Mouse (Mus musculus) neural tube, embryonic 15.5 days (tissue): ENCODE measurements at regions not wholly inside any gene's neighbourhood (a gene's known extent, or its start where the extent isn't known, plus 50 kb on each side); places are given as distances from the start of the nearest gene placed in this dataset.

ENCODE experiments used
- ATAC-seq: fragments of 200-750 bp; cut with Nextera tagmentation; 2 replicates; pipeline ENCODE4 v1.8.0; 2017; ENCODE audit warnings: mild to moderate bottlenecking, moderate TSS enrichment, moderate library complexity; ENCODE audit not compliant: low FRiP score
- H3K27ac ChIP-seq: fragments of 300-500 bp; sonication (generic); replicated peaks from 2 replicates; pipeline ENCODE4 v1.5.1; 2015; ENCODE audit warnings: mild to moderate bottlenecking, inconsistent platforms
- H3K27me3 ChIP-seq: fragments of 300-500 bp; sonication (generic); replicated peaks from 2 replicates; pipeline ENCODE4 v1.6.1; 2015; ENCODE audit warnings: inconsistent platforms
- H3K36me3 ChIP-seq: fragments of 300-500 bp; sonication (generic); 2 replicates; pipeline ENCODE4 v1.6.1; 2015; ENCODE audit warnings: inconsistent platforms
- H3K4me1 ChIP-seq: fragments of 300-500 bp; sonication (generic); 2 replicates; pipeline ENCODE4 v1.6.1; 2015; ENCODE audit warnings: inconsistent platforms
- H3K4me2 ChIP-seq: fragments of 300-500 bp; sonication (generic); 2 replicates; pipeline ENCODE4 v1.6.1; 2015; ENCODE audit warnings: inconsistent platforms, mild to moderate bottlenecking, moderate library complexity
- H3K4me3 ChIP-seq: fragments of 300-500 bp; sonication (generic); replicated peaks from 2 replicates; pipeline ENCODE4 v1.5.1; 2015; ENCODE audit warnings: mild to moderate bottlenecking, inconsistent platforms
- H3K9ac ChIP-seq: fragments of 300-500 bp; sonication (generic); replicated peaks from 2 replicates; pipeline ENCODE4 v1.6.1; 2015; ENCODE audit warnings: mild to moderate bottlenecking, inconsistent platforms
- H3K9me3 ChIP-seq: fragments of 300-500 bp; sonication (generic); replicated peaks from 2 replicates; pipeline ENCODE4 v1.6.1; 2016; ENCODE audit warnings: inconsistent platforms
- WGBS: fragments of 180-500 bp; shearing (Covaris S2); methylation state at CpG from one replicate; pipeline ENCODE4 v1.1.7; 2015; ENCODE audit warnings: mixed read lengths; 5-methylcytosine and 5-hydroxymethylcytosine counted together

- no peak overlapping the region for H3K4me3 ChIP-seq
- no peak for ATAC-seq
- no peaks in the 10 kb centered on the region for H3K4me1 ChIP-seq
- no peaks in the 10 kb centered on the region for H3K36me3 ChIP-seq
- no peak overlapping the region for H3K27ac ChIP-seq
- no peak overlapping the region for H3K4me2 ChIP-seq
- H3K9ac ChIP-seq, result no peak overlapping the region
- H3K9me3 ChIP-seq, result no peaks in the 10 kb centered on the region
- H3K27me3 ChIP-seq, result no peaks in the 10 kb centered on the region
- WGBS, result 78% methylated on average over 2 of the region's 2 CpGs
These were observed 236.5 kb downstream of the Gm7361 start for GRCm38 (mm10) chr5:26494003-26494402.

- H3K27ac ChIP-seq, result no peak overlapping the region
- WGBS, result 85% methylated on average over 2 of the region's 2 CpGs
- H3K4me1 ChIP-seq, result no peaks in the 10 kb centered on the region
- H3K4me2 ChIP-seq, result no peak overlapping the region
- ATAC-seq, result no peak
- H3K36me3 ChIP-seq, result no peaks in the 10 kb centered on the region
- H3K9me3 ChIP-seq, result no peaks in the 10 kb centered on the region
- H3K27me3 ChIP-seq, result no peaks in the 10 kb centered on the region
- H3K9ac ChIP-seq, result no peak overlapping the region
- no peak overlapping the region for H3K4me3 ChIP-seq
These were observed 240.3 kb downstream of the Gm7361 start for GRCm38 (mm10) chr5:26497641-26498430.

- Histone ChIP-seq H3K9ac (no peak overlapping the region), H3K36me3 (no peaks in the 10 kb centered on the region), H3K4me2 (no peak overlapping the region), H3K9me3 (no peaks in the 10 kb centered on the region), H3K4me3 (no peak overlapping the region), H3K4me1 (no peaks in the 10 kb centered on the region), H3K27ac (no peak overlapping the region), H3K27me3 (no peaks in the 10 kb centered on the region)
- 69% methylated on average over 1 of the region's 1 CpGs for WGBS
- no peak for ATAC-seq
These were observed 252.2 kb downstream of the Gm7361 start for GRCm38 (mm10) chr5:26509525-26510168.

- 41% methylated on average over 5 of the region's 5 CpGs for WGBS
- Histone ChIP-seq H3K4me1 (no peaks in the 10 kb centered on the region), H3K27ac (no peak overlapping the region), H3K9ac (no peak overlapping the region), H3K4me2 (no peak overlapping the region), H3K9me3 (no peaks in the 10 kb centered on the region), H3K4me3 (no peak overlapping the region), H3K27me3 (no peaks in the 10 kb centered on the region), H3K36me3 (no peaks in the 10 kb centered on the region)
- no peak for ATAC-seq
These were observed 255.8 kb downstream of the Gm7361 start for GRCm38 (mm10) chr5:26513039-26513955.

- no peak for ATAC-seq
- Histone ChIP-seq H3K4me2 (no peak overlapping the region), H3K4me1 (no peaks in the 10 kb centered on the region), H3K9ac (no peak overlapping the region), H3K27ac (no peak overlapping the region), H3K36me3 (no peaks in the 10 kb centered on the region), H3K4me3 (no peak overlapping the region), H3K9me3 (no peaks in the 10 kb centered on the region), H3K27me3 (no peaks in the 10 kb centered on the region)
- 35% methylated on average over 6 of the region's 6 CpGs for WGBS
These were observed 278.1 kb downstream of the Gm7361 start for GRCm38 (mm10) chr5:26535556-26535955.

- no peak for ATAC-seq
- WGBS, result 91% methylated on average over 1 of the region's 1 CpGs
- no peaks in the 10 kb centered on the region for H3K4me1 ChIP-seq
These were observed 253.7 kb upstream of the Dpp6 start for GRCm38 (mm10) chr5:26563291-26563690.

GRCm38 (mm10) chr5:26564056-26564455, 252.9 kb upstream of the Dpp6 start:
- no peak for ATAC-seq
- Histone ChIP-seq H3K4me2 (no peak overlapping the region), H3K4me1 (no peaks in the 10 kb centered on the region), H3K27me3 (no peaks in the 10 kb centered on the region), H3K9ac (no peak overlapping the region), H3K9me3 (no peaks in the 10 kb centered on the region), H3K4me3 (no peak overlapping the region), H3K27ac (no peak overlapping the region), H3K36me3 (no peaks in the 10 kb centered on the region)
- WGBS, result 88% methylated on average over 1 of the region's 1 CpGs

More at GRCm38 (mm10) chr5:26563291-26563690, 253.7 kb upstream of the Dpp6 start:
- Histone ChIP-seq H3K4me2 (no peak overlapping the region), H3K27me3 (no peaks in the 10 kb centered on the region), H3K9me3 (no peaks in the 10 kb centered on the region), H3K9ac (no peak overlapping the region), H3K4me3 (no peak overlapping the region), H3K27ac (no peak overlapping the region), H3K36me3 (no peaks in the 10 kb centered on the region)

- H3K4me2 ChIP-seq, result no peak overlapping the region
- no peak overlapping the region for H3K4me3 ChIP-seq
- no peaks in the 10 kb centered on the region for H3K9me3 ChIP-seq
- no peaks in the 10 kb centered on the region for H3K4me1 ChIP-seq
- ATAC-seq, result peak; percentile 47; the same call in 1 of the 2 replicates
- 54% methylated on average over 3 of the region's 3 CpGs for WGBS
- no peaks in the 10 kb centered on the region for H3K27me3 ChIP-seq
- H3K27ac ChIP-seq, result no peak overlapping the region
- H3K9ac ChIP-seq, result no peak overlapping the region
- no peaks in the 10 kb centered on the region for H3K36me3 ChIP-seq
These were observed 244.3 kb upstream of the Dpp6 start for GRCm38 (mm10) chr5:26572691-26573191.

GRCm38 (mm10) chr5:26573446-26573845, 243.6 kb upstream of the Dpp6 start:
- 80% methylated on average over 3 of the region's 3 CpGs for WGBS
- Histone ChIP-seq H3K36me3 (no peaks in the 10 kb centered on the region), H3K27ac (no peak overlapping the region), H3K9ac (no peak overlapping the region), H3K9me3 (no peaks in the 10 kb centered on the region), H3K4me2 (no peak overlapping the region), H3K4me1 (no peaks in the 10 kb centered on the region), H3K4me3 (no peak overlapping the region), H3K27me3 (no peaks in the 10 kb centered on the region)
- no peak for ATAC-seq

GRCm38 (mm10) chr5:26586108-26586507, 230.9 kb upstream of the Dpp6 start:
- 73% methylated on average over 5 of the region's 5 CpGs for WGBS
- Histone ChIP-seq H3K27me3 (no peaks in the 10 kb centered on the region), H3K9me3 (no peaks in the 10 kb centered on the region)

GRCm38 (mm10) chr5:26590886-26591285, 226.1 kb upstream of the Dpp6 start:
- no peaks in the 10 kb centered on the region for H3K27me3 ChIP-seq
- H3K4me2 ChIP-seq, result no peak overlapping the region
- no peaks in the 10 kb centered on the region for H3K4me1 ChIP-seq
- 87% methylated on average over 6 of the region's 6 CpGs for WGBS
- H3K27ac ChIP-seq, result no peak overlapping the region
- no peak overlapping the region for H3K9ac ChIP-seq
- no peak for ATAC-seq
- no peaks in the 10 kb centered on the region for H3K9me3 ChIP-seq
- H3K4me3 ChIP-seq, result no peak overlapping the region
- H3K36me3 ChIP-seq, result no peaks in the 10 kb centered on the region

More at GRCm38 (mm10) chr5:26586108-26586507, 230.9 kb upstream of the Dpp6 start:
- no peak for ATAC-seq
- Histone ChIP-seq H3K4me1 (no peaks in the 10 kb centered on the region), H3K36me3 (no peaks in the 10 kb centered on the region), H3K27ac (no peak overlapping the region), H3K4me2 (no peak overlapping the region), H3K9ac (no peak overlapping the region), H3K4me3 (no peak overlapping the region)
